Mouse (Mus musculus) C2C12 (cell line): ENCODE results near the gene Brsk1.

Source experiments
- CEBPB ChIP-seq: IDR thresholded peaks from one replicate; pipeline ENCODE4 v1.6.1; 2011; ENCODE audit warnings: low read depth, mild to moderate bottlenecking, control low read depth, moderate library complexity
- CTCF ChIP-seq: IDR thresholded peaks from one replicate; pipeline ENCODE4 v1.5.1; 2011; ENCODE audit not compliant: control insufficient read depth, insufficient read depth, insufficient read length
- MAX ChIP-seq: IDR thresholded peaks from one replicate; pipeline ENCODE4 v1.6.1; 2011; ENCODE audit warnings: mild to moderate bottlenecking, control low read depth
- MYOD1 ChIP-seq: IDR thresholded peaks from one replicate; pipeline ENCODE4 v1.6.1; 2011; ENCODE audit warnings: low read depth; ENCODE audit not compliant: control insufficient read depth, insufficient read length

DNA sequence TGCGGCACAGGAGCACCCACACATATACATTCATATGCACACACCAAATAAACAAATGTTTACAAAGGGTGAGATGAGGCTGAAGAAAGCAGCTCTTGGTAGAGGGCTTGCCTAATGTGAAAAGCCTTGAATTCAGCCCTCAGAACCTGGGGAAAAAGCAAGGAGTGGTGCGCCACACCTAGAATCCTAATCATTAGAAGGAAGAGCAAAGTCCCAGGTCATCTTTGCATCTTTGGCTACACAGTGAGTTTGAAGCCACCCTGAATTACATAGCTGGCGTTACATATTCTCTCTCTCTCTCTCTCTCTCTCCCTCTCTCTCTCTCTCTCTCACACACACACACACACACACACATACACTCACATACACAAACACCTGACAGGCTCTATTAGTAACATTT lies 28.9 kb downstream of the Brsk1 start:
- TF ChIP-seq CTCF (no peak), MAX (no peak), CEBPB (no peak), MYOD1 (no peak)
